Mouse (Mus musculus): ENCODE results near the gene Dpp8.

Gene Dpp8

GRCm38 (mm10) chr9:65086801-65087200, 54.6 kb downstream of the Dpp8 start:
- DNase-seq (ENCODE audit: low read depth) = no peak

- peak; percentile 6 for DNase-seq (ENCODE audit: low read depth)
Measured at GRCm38 (mm10) chr9:65087490-65087889, 55.3 kb downstream of the Dpp8 start.

- DNase-seq (ENCODE audit: low read depth) = peak; percentile 75
Measured at GRCm38 (mm10) chr9:65094237-65094636, 62.0 kb downstream of the Dpp8 start.

GRCm38 (mm10) chr9:65100991-65101685, 68.9 kb downstream of the Dpp8 start, which contains the start of gene Igdcc4:
Igdcc4 (plus strand) TSS chr9:65101486.
- no peak for DNase-seq (ENCODE audit: low read depth)

GRCm38 (mm10) chr9:65101686-65102376, 69.6 kb downstream of the Dpp8 start:
- DNase-seq (ENCODE audit: low read depth) = no peak

- no peak for DNase-seq (ENCODE audit: low read depth)
Measured at GRCm38 (mm10) chr9:65102377-65103172, 70.4 kb downstream of the Dpp8 start.

- DNase-seq (ENCODE audit: low read depth) = no peak
Measured at GRCm38 (mm10) chr9:65103173-65103752, 71.0 kb downstream of the Dpp8 start.

- DNase-seq (ENCODE audit: low read depth) = no peak
Measured at GRCm38 (mm10) chr9:65106821-65107220, 74.6 kb downstream of the Dpp8 start.

- no peak for DNase-seq (ENCODE audit: low read depth)
Measured at GRCm38 (mm10) chr9:65107893-65108292, 75.7 kb downstream of the Dpp8 start.

GRCm38 (mm10) chr9:65109132-65110072, 77.2 kb downstream of the Dpp8 start:
- no peak for DNase-seq (ENCODE audit: low read depth)

- no peak for DNase-seq (ENCODE audit: low read depth)
Measured at GRCm38 (mm10) chr9:65111698-65112097, 79.5 kb downstream of the Dpp8 start.

GRCm38 (mm10) chr9:65113694-65114093, 81.5 kb downstream of the Dpp8 start:
- no peak for DNase-seq (ENCODE audit: low read depth)

GRCm38 (mm10) chr9:65115891-65116290, 83.7 kb downstream of the Dpp8 start:
- no peak for DNase-seq (ENCODE audit: low read depth)

GRCm38 (mm10) chr9:65117516-65117915, 85.3 kb downstream of the Dpp8 start:
- DNase-seq (ENCODE audit: low read depth) = no peak

GRCm38 (mm10) chr9:65120935-65121334, 88.7 kb downstream of the Dpp8 start:
- peak; percentile 80 for DNase-seq (ENCODE audit: low read depth)

GRCm38 (mm10) chr9:65122545-65122944, 90.3 kb downstream of the Dpp8 start:
- no peak for DNase-seq (ENCODE audit: low read depth)

- no peak for DNase-seq (ENCODE audit: low read depth)
Measured at GRCm38 (mm10) chr9:65123552-65124168, 91.4 kb downstream of the Dpp8 start.

- no peak for DNase-seq (ENCODE audit: low read depth)
Measured at GRCm38 (mm10) chr9:65128123-65128815, 96.1 kb downstream of the Dpp8 start.

- DNase-seq (ENCODE audit: low read depth) = no peak
Measured at GRCm38 (mm10) chr9:65131717-65132116, 99.5 kb downstream of the Dpp8 start.
